Mouse (Mus musculus): ENCODE measurements at regions not wholly inside any gene's neighbourhood (a gene's known extent, or its start where the extent isn't known, plus 50 kb on each side); places are given as distances from the start of the nearest gene placed in this dataset.

- DNase-seq = no peak
- 34% methylated on average over 10 of the region's 10 CpGs for WGBS
- no peaks in the 10 kb centered on the region for H3K27me3 ChIP-seq (replicated peaks; ENCODE audit: control insufficient read depth, insufficient read depth, low read length)
- H3K4me1 ChIP-seq (ENCODE audit: control insufficient read depth, insufficient read depth, low read length) = no peaks in the 10 kb centered on the region
- TF ChIP-seq POLR2A (IDR thresholded peaks at IDR 0.05; ENCODE audit: low read depth, low read length) = no peak
- TF ChIP-seq CTCF (conservative IDR thresholded peaks at IDR 0.05; ENCODE audit: insufficient read depth, insufficient read length, low read depth, low read length) = no peak
- H3K27ac ChIP-seq (ENCODE audit: insufficient read depth, low read depth, low read length) = no peak overlapping the region
- H3K4me3 ChIP-seq (ENCODE audit: insufficient read depth, low read depth, low read length) = no peak overlapping the region
- H3K36me3 ChIP-seq (ENCODE audit: control insufficient read depth, insufficient read depth, low read length) = no peaks in the 10 kb centered on the region
Measured at GRCm38 (mm10) chr4:8987544-8988344, 748.9 kb upstream of the Car8 start.

DNA sequence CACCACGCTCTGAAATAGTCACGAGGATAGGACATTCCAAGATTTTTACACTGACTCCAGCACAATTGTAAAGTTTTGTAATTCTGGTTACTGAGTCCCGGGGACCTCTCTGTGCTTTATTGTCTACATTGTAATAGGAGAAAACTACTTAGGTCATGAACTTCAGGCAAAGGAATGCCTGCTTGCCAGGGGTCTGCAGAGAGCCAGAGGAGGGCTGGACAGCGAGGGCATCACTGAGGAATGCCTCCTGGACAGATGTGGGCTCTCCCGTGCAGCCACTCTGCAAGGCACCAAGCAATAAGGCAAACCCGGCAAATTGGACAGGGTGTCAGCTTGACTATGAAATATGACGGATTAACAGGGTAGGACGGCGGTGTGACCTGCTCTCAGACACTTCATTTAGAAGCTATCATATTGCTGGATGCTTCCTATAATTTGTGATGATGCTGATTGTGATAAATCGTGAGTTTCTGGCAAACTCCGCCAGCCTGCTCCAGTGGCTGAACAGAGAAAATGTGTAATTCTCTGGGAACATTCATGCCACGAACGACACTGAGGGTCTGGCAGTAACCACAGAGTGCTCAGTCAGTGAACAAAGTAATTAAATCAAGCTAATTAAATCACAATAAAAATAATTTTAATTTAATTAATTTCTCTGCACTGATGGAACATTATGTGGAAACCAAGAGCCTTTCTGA, 747.7 kb upstream of the Car8 start:
- TF ChIP-seq CTCF (conservative IDR thresholded peaks at IDR 0.05; ENCODE audit: insufficient read depth, insufficient read length, low read depth, low read length) = no peak
- H3K36me3 ChIP-seq (ENCODE audit: control insufficient read depth, insufficient read depth, low read length) = no peaks in the 10 kb centered on the region
- no peak overlapping the region for H3K27ac ChIP-seq (ENCODE audit: insufficient read depth, low read depth, low read length)
- WGBS = 29% methylated on average over 13 of the region's 13 CpGs
- DNase-seq = no peak
- H3K4me1 ChIP-seq (ENCODE audit: control insufficient read depth, insufficient read depth, low read length) = no peaks in the 10 kb centered on the region
- no peak overlapping the region for H3K4me3 ChIP-seq (ENCODE audit: insufficient read depth, low read depth, low read length)
- no peaks in the 10 kb centered on the region for H3K27me3 ChIP-seq (replicated peaks; ENCODE audit: control insufficient read depth, insufficient read depth, low read length)

DNA sequence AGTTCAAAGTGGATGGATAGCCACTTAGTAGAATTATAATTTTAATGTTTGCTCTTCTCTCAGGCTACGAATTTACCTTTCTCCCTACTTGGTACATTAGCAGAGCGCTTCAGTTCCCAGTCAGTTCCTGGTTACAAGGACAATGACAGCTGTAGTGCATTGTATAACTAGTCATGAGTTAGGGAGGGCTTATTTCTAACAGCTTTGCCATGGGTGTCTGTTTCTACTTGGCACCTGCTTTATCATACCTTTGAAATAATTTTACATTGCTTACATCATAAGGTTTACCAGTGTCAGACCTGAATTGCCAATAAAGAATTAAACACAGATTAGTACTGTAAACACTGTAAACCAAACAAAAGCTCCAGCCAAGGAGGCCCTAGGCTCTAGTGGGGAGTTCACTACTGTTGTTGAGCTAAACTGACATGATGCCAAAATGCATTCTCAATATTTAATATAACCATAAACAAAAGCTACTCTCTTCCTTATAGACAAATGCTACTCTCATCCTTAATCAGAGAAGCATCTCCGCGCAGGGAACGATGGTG, 745.3 kb upstream of the Car8 start:
- Histone ChIP-seq H3K36me3 (ENCODE audit: control insufficient read depth, insufficient read depth, low read length) (no peaks in the 10 kb centered on the region), H3K4me1 (ENCODE audit: control insufficient read depth, insufficient read depth, low read length) (no peaks in the 10 kb centered on the region), H3K27me3 (replicated peaks; ENCODE audit: control insufficient read depth, insufficient read depth, low read length) (no peaks in the 10 kb centered on the region), H3K27ac (ENCODE audit: insufficient read depth, low read depth, low read length) (no peak overlapping the region), H3K4me3 (ENCODE audit: insufficient read depth, low read depth, low read length) (no peak overlapping the region)
- no peak for TF ChIP-seq POLR2A (IDR thresholded peaks at IDR 0.05; ENCODE audit: low read depth, low read length)
- no peak for TF ChIP-seq CTCF (conservative IDR thresholded peaks at IDR 0.05; ENCODE audit: insufficient read depth, insufficient read length, low read depth, low read length)
- WGBS = 97% methylated on average over 5 of the region's 5 CpGs
- DNase-seq = no peak

DNA sequence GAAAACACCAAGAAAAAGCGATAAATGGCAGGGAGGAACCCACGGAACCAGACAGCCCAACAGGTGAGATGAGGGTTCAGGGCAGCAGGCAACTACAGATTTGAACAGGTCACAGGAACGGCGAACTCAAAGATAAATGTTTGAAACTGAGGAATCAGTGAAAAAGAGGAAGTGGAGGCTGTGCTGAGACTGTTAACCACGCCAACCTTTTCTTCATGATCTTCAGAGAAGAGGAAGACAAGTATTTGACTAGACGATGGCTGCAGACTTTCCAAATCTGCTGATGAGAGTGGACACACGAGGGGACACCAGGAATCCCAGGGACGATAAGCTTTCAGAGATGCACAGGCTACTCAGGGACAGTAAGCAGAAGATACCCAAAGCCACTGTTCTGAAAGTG, 740.1 kb upstream of the Car8 start:
- Histone ChIP-seq H3K27ac (ENCODE audit: insufficient read depth, low read depth, low read length) (no peak overlapping the region), H3K4me1 (ENCODE audit: control insufficient read depth, insufficient read depth, low read length) (no peaks in the 10 kb centered on the region), H3K27me3 (replicated peaks; ENCODE audit: control insufficient read depth, insufficient read depth, low read length) (no peaks in the 10 kb centered on the region), H3K4me3 (ENCODE audit: insufficient read depth, low read depth, low read length) (no peak overlapping the region), H3K36me3 (ENCODE audit: control insufficient read depth, insufficient read depth, low read length) (no peaks in the 10 kb centered on the region)
- WGBS = 82% methylated on average over 8 of the region's 8 CpGs
- DNase-seq = no peak
- TF ChIP-seq POLR2A (IDR thresholded peaks at IDR 0.05; ENCODE audit: low read depth, low read length) = no peak
- TF ChIP-seq CTCF (conservative IDR thresholded peaks at IDR 0.05; ENCODE audit: insufficient read depth, insufficient read length, low read depth, low read length) = no peak

GRCm38 (mm10) chr4:8969951-8970455, 731.2 kb upstream of the Car8 start:
- no peaks in the 10 kb centered on the region for H3K4me1 ChIP-seq (ENCODE audit: control insufficient read depth, insufficient read depth, low read length)
- no peaks in the 10 kb centered on the region for H3K27me3 ChIP-seq (replicated peaks; ENCODE audit: control insufficient read depth, insufficient read depth, low read length)
- DNase-seq = no peak
- no peak overlapping the region for H3K27ac ChIP-seq (ENCODE audit: insufficient read depth, low read depth, low read length)
- TF ChIP-seq POLR2A (IDR thresholded peaks at IDR 0.05; ENCODE audit: low read depth, low read length) (no peak), CTCF (conservative IDR thresholded peaks at IDR 0.05; ENCODE audit: insufficient read depth, insufficient read length, low read depth, low read length) (no peak)
- H3K36me3 ChIP-seq (ENCODE audit: control insufficient read depth, insufficient read depth, low read length) = no peaks in the 10 kb centered on the region
- WGBS = 92% methylated on average over 5 of the region's 5 CpGs
- H3K4me3 ChIP-seq (ENCODE audit: insufficient read depth, low read depth, low read length) = no peak overlapping the region

GRCm38 (mm10) chr4:8968741-8969140, 729.9 kb upstream of the Car8 start:
- no peak for TF ChIP-seq CTCF (conservative IDR thresholded peaks at IDR 0.05; ENCODE audit: insufficient read depth, insufficient read length, low read depth, low read length)
- TF ChIP-seq POLR2A (IDR thresholded peaks at IDR 0.05; ENCODE audit: low read depth, low read length) = no peak
- Histone ChIP-seq H3K27ac (ENCODE audit: insufficient read depth, low read depth, low read length) (no peak overlapping the region), H3K4me1 (ENCODE audit: control insufficient read depth, insufficient read depth, low read length) (no peaks in the 10 kb centered on the region), H3K36me3 (ENCODE audit: control insufficient read depth, insufficient read depth, low read length) (no peaks in the 10 kb centered on the region), H3K4me3 (ENCODE audit: insufficient read depth, low read depth, low read length) (no peak overlapping the region), H3K27me3 (replicated peaks; ENCODE audit: control insufficient read depth, insufficient read depth, low read length) (no peaks in the 10 kb centered on the region)
- DNase-seq = peak; percentile 33
- WGBS = 26% methylated on average over 3 of the region's 3 CpGs

GRCm38 (mm10) chr4:8967986-8968385, 729.1 kb upstream of the Car8 start:
- DNase-seq = no peak
- Histone ChIP-seq H3K4me1 (ENCODE audit: control insufficient read depth, insufficient read depth, low read length) (no peaks in the 10 kb centered on the region), H3K36me3 (ENCODE audit: control insufficient read depth, insufficient read depth, low read length) (no peaks in the 10 kb centered on the region), H3K27me3 (replicated peaks; ENCODE audit: control insufficient read depth, insufficient read depth, low read length) (no peaks in the 10 kb centered on the region), H3K27ac (ENCODE audit: insufficient read depth, low read depth, low read length) (no peak overlapping the region), H3K4me3 (ENCODE audit: insufficient read depth, low read depth, low read length) (no peak overlapping the region)
- WGBS = 83% methylated on average over 3 of the region's 3 CpGs
- no peak for TF ChIP-seq POLR2A (IDR thresholded peaks at IDR 0.05; ENCODE audit: low read depth, low read length)
- TF ChIP-seq CTCF (conservative IDR thresholded peaks at IDR 0.05; ENCODE audit: insufficient read depth, insufficient read length, low read depth, low read length) = no peak

Data from kidney, adult 2 months (tissue).